Mouse (Mus musculus) lung, postnatal 10 days (tissue): ENCODE results near the gene Golph3.

ENCODE experiments used
- DNase-seq: peaks from one replicate; pipeline ENCODE4 v3.0.0; 2021

The Golph3 gene

GRCm38 (mm10) chr15:12321091-12321787, at the start of gene Golph3:
TSS of gene Golph3 (plus strand) at chr15:12321450.
- peak; percentile 96 for DNase-seq

GRCm38 (mm10) chr15:12273325-12274052, 47.8 kb upstream of the Golph3 start:
- DNase-seq, result no peak

GRCm38 (mm10) chr15:12274053-12274769, 47.0 kb upstream of the Golph3 start:
- no peak for DNase-seq

- DNase-seq, result no peak
These were observed 46.1 kb upstream of the Golph3 start for GRCm38 (mm10) chr15:12275091-12275623.

GRCm38 (mm10) chr15:12279816-12280215, 41.4 kb upstream of the Golph3 start:
- no peak for DNase-seq

- DNase-seq, result peak; percentile 61
These were observed 36.3 kb upstream of the Golph3 start for GRCm38 (mm10) chr15:12284794-12285534.

- no peak for DNase-seq
These were observed 35.8 kb upstream of the Golph3 start for GRCm38 (mm10) chr15:12285535-12285809.

GRCm38 (mm10) chr15:12290330-12290729, 30.9 kb upstream of the Golph3 start:
- DNase-seq, result no peak

GRCm38 (mm10) chr15:12291757-12292156, 29.5 kb upstream of the Golph3 start:
- no peak for DNase-seq

GRCm38 (mm10) chr15:12296228-12296627, 25.0 kb upstream of the Golph3 start:
- DNase-seq, result no peak

GRCm38 (mm10) chr15:12298231-12298737, 23.0 kb upstream of the Golph3 start:
- no peak for DNase-seq

GRCm38 (mm10) chr15:12301771-12302170, 19.5 kb upstream of the Golph3 start:
- DNase-seq, result no peak

- DNase-seq, result peak; percentile 27
These were observed 14.8 kb upstream of the Golph3 start for GRCm38 (mm10) chr15:12306188-12307071.

GRCm38 (mm10) chr15:12307114-12307513, 14.1 kb upstream of the Golph3 start:
- DNase-seq, result no peak

GRCm38 (mm10) chr15:12308539-12308938, 12.7 kb upstream of the Golph3 start:
- DNase-seq, result no peak

GRCm38 (mm10) chr15:12310676-12311075, 10.6 kb upstream of the Golph3 start:
- DNase-seq, result no peak

GRCm38 (mm10) chr15:12311465-12311864, 9.8 kb upstream of the Golph3 start:
- no peak for DNase-seq

- peak; percentile 20 for DNase-seq
These were observed 8.0 kb upstream of the Golph3 start for GRCm38 (mm10) chr15:12313255-12313654.

- no peak for DNase-seq
These were observed 6.7 kb upstream of the Golph3 start for GRCm38 (mm10) chr15:12314584-12314983.

- DNase-seq, result no peak
These were observed 5.3 kb upstream of the Golph3 start for GRCm38 (mm10) chr15:12315996-12316395.

GRCm38 (mm10) chr15:12317290-12317689, 4.0 kb upstream of the Golph3 start:
- DNase-seq, result no peak

GRCm38 (mm10) chr15:12318451-12318850, 2.8 kb upstream of the Golph3 start:
- DNase-seq, result no peak
